Mouse (Mus musculus): ENCODE results near the gene Dlgap4.

Dlgap4 gene

DNA sequence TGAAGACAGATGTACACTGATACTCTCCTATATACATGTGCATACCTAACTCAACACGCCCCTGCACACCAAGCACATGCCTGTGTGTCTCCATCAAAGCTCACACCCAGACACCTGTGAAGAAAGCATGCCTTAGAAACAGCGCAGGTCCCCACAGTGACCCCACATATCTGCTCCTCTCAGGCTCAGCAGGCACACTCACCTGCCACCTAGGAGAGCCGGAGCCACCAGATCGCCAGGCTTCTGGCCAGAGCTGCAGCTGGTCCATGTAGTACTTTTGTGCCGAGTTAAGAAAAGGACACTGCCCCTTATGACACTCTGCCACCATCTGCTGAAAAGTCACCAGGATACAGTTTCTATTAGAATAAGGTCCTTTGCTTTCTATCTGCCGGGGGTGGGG lies 103.2 kb downstream of the Dlgap4 start:
- DNase-seq (ENCODE audit: extremely low spot score): no peak

GRCm38 (mm10) chr2:156717320-156718281 lies 104.1 kb downstream of the Dlgap4 start:
- DNase-seq (ENCODE audit: extremely low spot score): peak; percentile 65

DNA sequence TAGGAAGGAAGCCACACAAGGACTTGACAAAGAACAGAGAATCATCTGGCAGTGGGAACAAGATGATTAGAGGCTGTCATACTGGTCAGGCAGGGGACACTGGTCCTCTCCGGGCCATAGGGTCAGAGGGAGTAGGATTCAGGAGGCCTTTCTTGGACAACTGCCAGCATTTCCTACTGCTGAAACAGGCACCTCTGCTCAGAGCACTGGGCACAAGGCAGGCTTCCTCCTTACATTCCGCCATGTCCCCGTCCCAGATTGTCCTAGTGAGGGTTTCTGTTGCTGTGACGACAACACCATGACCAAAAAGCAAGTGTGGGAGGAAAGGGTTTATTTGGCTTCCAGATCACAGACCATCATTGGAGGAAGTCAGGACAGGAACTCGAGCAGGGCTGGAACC lies 105.3 kb downstream of the Dlgap4 start:
- no peak for DNase-seq (ENCODE audit: extremely low spot score)

DNA sequence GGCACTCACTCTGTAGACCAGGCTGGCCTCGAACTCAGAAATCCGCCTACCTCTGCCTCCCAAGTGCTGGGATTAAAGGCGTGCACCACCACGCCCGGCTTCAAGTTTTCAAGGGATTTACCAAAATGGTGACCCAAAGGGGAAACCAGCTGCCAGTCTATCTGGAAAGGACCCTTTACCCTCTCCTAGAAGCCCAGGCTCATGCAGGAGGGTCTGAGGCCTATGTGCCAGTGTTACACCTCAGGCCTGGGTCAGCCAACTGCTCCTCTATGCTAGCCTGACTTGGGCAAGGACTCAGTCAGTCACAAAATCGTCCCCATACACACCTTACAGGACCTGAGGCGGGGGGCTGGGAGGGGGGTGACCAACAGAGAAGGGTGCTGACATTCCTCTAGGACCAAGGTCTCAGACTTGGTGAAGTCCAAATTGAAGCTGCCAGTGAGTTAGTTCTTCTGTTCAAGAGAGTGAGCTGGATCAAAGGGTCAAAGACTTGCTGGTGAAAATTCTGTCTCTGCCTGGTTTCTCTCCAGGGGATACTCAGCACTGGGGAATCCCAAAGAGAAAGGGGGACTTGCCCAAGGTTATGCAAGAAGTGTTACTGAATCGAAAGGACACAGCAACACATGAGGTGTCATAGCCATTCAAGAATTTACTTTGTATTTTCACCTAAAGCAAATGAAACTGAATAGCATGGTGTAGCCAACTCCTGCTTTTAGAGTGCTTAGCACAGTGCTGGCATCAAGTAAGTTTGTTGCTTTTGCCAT lies 106.2 kb downstream of the Dlgap4 start:
- no peak for DNase-seq (ENCODE audit: extremely low spot score)

DNA sequence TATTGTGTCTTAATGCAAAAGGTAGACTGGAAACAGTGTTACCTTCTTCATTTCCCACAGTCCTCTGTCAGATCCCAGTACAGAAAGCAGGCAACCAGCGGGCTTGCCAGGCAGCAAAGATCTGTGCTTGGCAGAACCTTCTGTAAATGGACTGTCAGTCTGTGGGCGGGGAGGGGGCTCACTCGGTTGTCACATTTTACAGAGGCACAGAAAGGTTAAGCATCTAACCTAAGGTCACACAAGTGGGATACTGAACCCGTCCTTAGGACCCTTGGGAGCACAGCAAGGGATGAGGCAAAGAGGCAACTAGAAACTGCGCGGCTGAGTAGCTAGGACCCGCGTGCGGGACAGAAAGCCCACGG lies 106.8 kb downstream of the Dlgap4 start:
- no peak for DNase-seq (ENCODE audit: extremely low spot score)

DNA sequence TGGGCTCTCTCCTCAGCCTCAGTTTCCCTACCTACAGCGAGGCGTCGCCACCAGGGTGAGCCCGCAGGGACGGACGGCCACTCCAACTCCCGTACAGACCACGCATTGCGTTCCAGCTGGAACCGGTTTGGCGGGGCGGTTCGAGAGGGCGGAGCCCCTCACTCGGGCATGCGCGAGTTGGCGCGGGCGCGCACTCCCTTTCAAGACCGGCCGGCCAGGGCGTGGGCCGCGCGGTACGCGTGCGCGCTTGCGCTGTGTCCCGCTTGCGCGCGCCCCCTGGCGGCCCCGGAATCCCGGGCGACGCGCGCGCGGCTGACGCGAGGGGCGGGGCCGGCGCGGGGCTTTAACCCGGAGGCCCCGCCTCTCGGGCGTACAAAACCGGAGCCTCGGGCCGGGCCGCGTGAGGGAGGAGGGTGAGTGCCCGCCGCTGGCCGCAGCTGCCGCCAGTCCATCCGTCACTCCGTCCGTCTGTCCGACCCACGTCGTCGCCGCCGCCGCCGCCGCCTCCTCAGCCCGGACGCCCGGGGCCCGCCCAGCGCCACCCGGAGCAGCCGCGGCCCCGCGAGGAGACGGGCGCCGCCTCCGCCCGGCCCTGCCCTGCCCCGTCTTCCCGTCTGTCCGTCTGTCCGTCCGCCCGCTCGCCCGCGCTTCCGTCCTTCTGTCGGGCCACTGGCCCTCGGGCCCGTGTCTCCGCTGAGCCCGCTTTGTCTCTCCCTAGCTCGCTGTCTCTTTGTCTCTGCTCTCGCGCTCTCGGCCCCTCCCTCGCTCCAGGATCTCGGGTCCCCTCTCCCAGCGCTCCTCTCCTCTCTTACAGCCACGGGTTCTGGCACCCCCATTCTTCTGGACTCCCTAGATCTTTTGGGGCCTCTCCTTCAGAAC lies 107.4 kb downstream of the Dlgap4 start:
- peak; percentile 95 for DNase-seq (ENCODE audit: extremely low spot score)

DNA sequence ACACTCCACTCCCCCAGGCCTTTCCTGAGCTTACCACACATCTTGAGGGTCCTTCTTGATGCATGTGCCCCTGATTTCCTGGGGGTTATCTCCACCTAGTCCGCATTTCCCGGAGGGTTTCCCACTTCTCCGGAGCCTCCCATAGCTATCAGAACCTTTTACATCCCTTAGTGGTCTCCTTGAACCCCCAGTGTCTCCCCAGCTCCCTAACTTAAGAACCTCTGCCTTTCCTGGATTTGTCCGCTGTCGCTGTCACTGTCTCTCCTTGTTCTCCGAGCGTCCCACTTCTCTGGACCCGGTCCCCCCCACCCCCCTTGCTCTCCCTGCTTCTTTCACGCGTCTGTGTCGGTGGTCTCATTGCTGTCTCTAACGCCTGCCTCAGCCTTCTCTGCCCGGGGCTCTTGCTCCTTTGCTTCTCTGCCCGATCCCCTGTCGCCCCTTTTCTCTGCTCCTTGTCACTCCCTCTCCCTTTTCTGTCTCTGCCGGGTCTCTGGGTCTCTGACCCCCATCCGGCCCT lies 108.1 kb downstream of the Dlgap4 start:
- peak; percentile 62 for DNase-seq (ENCODE audit: extremely low spot score)

- no peak for DNase-seq (ENCODE audit: extremely low spot score)
Measured at GRCm38 (mm10) chr2:156722071-156722575, 108.6 kb downstream of the Dlgap4 start.

DNA sequence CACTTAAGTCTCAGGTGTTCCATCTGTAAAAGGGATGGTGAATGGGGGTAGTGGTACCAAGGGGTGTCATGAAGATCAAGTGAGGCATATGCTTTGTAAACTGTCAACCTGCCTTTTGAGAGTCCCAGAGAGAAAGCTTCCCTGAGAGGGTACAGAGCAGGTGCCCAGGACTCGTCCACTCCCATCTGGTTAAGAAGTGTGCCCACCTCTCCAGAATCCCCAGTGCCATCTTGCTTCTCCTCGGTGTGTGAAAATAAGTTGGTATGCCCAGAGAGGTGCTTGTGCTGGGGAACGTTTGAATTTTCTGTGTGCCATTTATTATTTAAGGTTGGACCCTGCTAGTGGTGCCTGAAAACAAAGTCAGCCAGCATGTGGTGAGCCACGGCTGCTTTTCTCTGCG lies 109.2 kb downstream of the Dlgap4 start:
- no peak for DNase-seq (ENCODE audit: extremely low spot score)

DNA sequence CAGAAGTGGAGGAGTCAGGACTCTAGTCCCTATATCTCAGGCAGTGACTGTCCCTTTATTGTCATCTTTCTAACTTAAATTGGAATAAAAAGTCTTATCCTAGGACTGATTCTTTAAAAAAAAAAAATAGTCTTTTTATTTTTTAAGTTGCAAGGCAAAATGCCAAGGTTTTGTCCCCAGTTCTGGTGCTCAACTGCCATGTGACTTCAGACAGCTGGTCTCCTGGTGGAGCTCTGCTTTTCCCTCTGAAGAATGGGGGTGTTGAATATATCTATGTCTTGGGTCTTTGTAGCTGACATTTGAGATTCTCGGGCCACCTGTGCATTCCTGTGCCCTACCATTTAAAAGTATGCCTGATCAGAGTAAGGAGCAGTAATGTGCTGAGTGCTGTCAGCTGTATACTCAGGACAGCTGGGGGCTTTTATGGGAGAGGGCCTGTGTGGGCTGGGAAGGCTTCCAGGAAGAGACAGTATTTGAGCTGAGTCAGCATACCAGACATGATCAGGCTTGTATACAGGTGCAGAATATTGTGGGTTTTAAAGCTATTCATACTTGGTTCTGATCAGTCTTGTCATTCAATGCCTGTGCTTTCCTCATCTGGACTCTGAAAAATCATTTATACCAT lies 110.5 kb downstream of the Dlgap4 start:
- no peak for DNase-seq (ENCODE audit: extremely low spot score)

DNA sequence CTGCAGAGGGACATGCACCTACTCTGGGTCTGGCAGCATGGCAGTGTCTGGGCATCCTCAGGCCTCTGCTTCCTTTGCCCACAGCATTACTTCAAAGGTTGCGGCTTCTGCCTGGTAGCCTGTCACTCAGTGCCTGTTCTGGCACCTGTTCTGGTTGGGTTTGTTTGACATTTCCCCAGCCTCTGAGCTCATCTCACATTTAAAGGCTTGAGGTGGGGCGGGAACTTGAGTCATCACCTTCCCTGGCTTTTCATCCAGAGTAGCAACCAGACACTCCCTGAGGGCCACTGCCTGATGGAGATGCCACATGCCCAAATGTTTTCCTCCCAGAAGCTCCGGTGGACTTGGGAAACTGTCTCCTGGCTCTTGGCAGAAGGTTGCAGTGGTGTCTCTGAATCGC lies 111.4 kb downstream of the Dlgap4 start:
- DNase-seq (ENCODE audit: extremely low spot score): no peak

- DNase-seq (ENCODE audit: extremely low spot score): no peak
Measured at GRCm38 (mm10) chr2:156726344-156726743, 112.8 kb downstream of the Dlgap4 start.

- no peak for DNase-seq (ENCODE audit: extremely low spot score)
Measured at GRCm38 (mm10) chr2:156726878-156727277, 113.4 kb downstream of the Dlgap4 start.

- DNase-seq (ENCODE audit: extremely low spot score): no peak
Measured at GRCm38 (mm10) chr2:156729537-156730469, 116.3 kb downstream of the Dlgap4 start.

DNA sequence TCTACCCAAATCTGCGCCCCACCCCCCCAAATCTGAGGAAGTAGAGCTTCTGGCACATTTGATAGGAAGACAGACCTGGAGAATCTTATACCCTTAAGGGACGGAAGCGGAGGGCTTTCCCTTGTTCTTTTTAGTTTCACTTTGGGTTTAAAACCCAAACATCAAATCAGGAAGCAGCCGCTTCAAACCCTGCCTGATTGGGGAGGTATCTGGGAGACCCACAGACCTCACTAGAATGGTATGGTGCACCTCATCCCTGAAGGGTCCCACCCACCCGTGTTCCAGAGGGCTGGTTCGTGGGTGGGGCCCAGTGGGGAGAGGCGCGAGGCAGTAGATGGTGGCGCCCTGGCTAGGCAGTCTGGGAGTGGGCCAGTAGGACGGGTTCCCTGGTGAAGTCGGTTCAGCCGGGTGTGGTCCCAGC lies 117.0 kb downstream of the Dlgap4 start:
- DNase-seq (ENCODE audit: extremely low spot score): no peak

DNA sequence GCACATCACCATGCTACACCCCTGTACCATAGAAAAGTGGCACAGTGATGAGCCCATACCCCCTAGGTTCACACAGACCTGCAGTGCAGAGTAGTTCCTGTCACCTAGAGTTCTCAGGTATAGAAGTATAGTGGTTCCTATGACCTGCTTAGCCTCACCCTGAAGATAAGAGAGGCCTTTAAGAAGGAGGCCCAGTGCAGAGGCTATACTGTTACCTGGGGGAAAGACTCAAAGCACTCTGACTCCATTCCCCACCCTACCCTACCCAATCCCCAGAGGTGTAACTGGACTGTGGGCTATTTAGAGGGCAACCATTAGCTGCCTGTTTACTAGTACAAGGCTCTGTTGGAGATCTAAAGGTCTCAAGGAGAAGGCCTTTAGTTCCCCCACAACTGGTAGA lies 118.1 kb downstream of the Dlgap4 start:
- DNase-seq (ENCODE audit: extremely low spot score): no peak

GRCm38 (mm10) chr2:156732109-156732508 lies 118.6 kb downstream of the Dlgap4 start:
- no peak for DNase-seq (ENCODE audit: extremely low spot score)

DNA sequence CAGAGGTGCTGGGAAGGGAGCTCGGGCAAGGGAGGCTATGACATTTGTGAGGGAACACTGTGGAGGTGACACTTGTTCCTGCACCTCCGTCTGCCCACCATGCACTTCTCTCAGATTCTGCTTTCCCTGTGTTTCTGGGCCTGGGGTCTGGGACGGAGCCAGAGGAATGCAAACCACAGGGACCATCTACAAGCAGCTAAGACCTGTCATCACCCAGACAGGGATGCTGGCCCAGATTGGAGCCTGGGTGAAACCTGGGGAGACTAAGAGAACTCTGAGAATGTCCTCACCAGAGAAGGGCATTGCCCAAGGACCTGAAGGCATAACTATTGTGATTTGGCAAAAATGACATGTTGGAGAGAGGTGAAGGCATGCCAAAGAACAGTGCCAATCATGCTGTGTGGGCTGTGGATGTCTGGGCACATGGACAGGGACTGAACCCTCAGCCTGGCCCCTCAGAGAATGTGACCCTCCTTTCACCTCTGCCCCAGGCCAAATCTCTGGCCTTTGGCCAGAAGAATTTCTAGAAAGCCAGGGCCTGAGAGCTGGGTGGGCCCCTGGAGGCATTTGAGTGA lies 122.3 kb downstream of the Dlgap4 start:
- no peak for DNase-seq (ENCODE audit: extremely low spot score)

GRCm38 (mm10) chr2:156736846-156737245 lies 123.3 kb downstream of the Dlgap4 start:
- DNase-seq (ENCODE audit: extremely low spot score): no peak

- DNase-seq (ENCODE audit: extremely low spot score): no peak
Measured at GRCm38 (mm10) chr2:156737976-156738375, 124.5 kb downstream of the Dlgap4 start.
